Mouse (Mus musculus) hindbrain, embryonic 15.5 days (tissue): Measurements from ENCODE around the gene Cys1. TPM values are rescaled to one million over a fixed set of nuclear protein-coding genes. Genes with fewer than 3 reads are reported as not detected.
A peak's percentile ranks its signal among the peaks of the same experiment; 100 is the strongest.
"Not testable (repeated sequence)": the region's sequence is repeated elsewhere in the genome, so short reads cannot be mapped to it uniquely, and the experiment has no call there.

Experiments used
- ATAC-seq: fragments of 200-750 bp; cut with Nextera tagmentation; 2 replicates; pipeline ENCODE4 v1.8.0; 2017; ENCODE audit warnings: low read depth, moderate number of reproducible peaks, moderate TSS enrichment; ENCODE audit not compliant: low FRiP score
- H3K27ac ChIP-seq: fragments of 300-500 bp; sonication (generic); replicated peaks from 2 replicates; pipeline ENCODE4 v1.5.1; 2015; ENCODE audit warnings: mild to moderate bottlenecking, inconsistent platforms
- H3K27me3 ChIP-seq: fragments of 300-500 bp; sonication (generic); 2 replicates; pipeline ENCODE4 v1.6.1; 2015; ENCODE audit warnings: control low read depth, inconsistent platforms
- H3K36me3 ChIP-seq: fragments of 300-500 bp; sonication (generic); 2 replicates; pipeline ENCODE4 v1.6.1; 2015; ENCODE audit warnings: control low read depth, inconsistent platforms
- H3K4me1 ChIP-seq: fragments of 300-500 bp; sonication (generic); replicated peaks from 2 replicates; pipeline ENCODE4 v1.6.1; 2015; ENCODE audit warnings: control low read depth, inconsistent platforms
- H3K4me2 ChIP-seq: fragments of 300-500 bp; sonication (generic); 2 replicates; pipeline ENCODE4 v1.6.1; 2015; ENCODE audit warnings: moderate library complexity, mild to moderate bottlenecking, inconsistent platforms
- H3K4me3 ChIP-seq: fragments of 300-500 bp; sonication (generic); 2 replicates; pipeline ENCODE4 v1.5.1; 2015; ENCODE audit warnings: mild to moderate bottlenecking, inconsistent platforms
- H3K9ac ChIP-seq: fragments of 300-500 bp; sonication (generic); 2 replicates; pipeline ENCODE4 v1.6.1; 2015; ENCODE audit warnings: inconsistent platforms
- H3K9me3 ChIP-seq: fragments of 300-500 bp; sonication (generic); 2 replicates; pipeline ENCODE4 v1.6.1; 2016; ENCODE audit warnings: control low read depth, inconsistent platforms
- WGBS: fragments of 180-500 bp; shearing (Covaris S2); methylation state at CpG from one replicate; pipeline ENCODE4 v1.1.7; 2015; 5-methylcytosine and 5-hydroxymethylcytosine counted together
- polyA plus RNA-seq: library from polyadenylated mRNA; unstranded; fragments of >200 nt; fragmentation: Nextera tagmentation; extraction: Ambion mirVana; gene quantifications from 2 replicates; pipeline ENCODE4 v1.2.1, GENCODE M21; 2015

Gene Cys1
- polyA plus RNA-seq, 1 experiment from 2014 or later, result 1.6 TPM

DNA sequence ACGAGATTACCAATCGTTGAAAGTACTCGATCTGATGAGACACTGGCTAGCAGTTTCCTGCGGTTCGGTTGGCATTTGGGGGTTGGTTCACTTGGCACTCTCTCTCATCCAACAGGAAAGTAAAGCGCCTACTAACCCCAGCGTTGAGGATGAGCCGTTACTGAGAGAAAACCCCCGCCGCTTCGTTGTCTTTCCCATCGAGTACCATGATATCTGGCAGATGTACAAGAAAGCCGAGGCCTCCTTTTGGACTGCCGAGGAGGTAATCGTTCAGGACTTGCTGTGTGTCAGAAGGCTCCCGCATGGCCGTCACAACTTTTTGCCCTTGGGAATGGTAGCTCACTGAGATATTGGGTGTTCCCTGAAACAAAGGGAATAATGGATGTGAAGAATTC, 27.2 kb upstream of the Cys1 start:
- peak overlapping the region; percentile 93 for H3K4me3 ChIP-seq
- H3K9ac ChIP-seq, result peak overlapping the region; percentile 80
- H3K27ac ChIP-seq, result no peak overlapping the region
- H3K9me3 ChIP-seq, result no peaks in the 10 kb centered on the region
- peak overlapping the region; percentile 93 for H3K4me2 ChIP-seq
- peaks cover 21% of the 10 kb centered on the region for H3K4me1 ChIP-seq
- no peak for ATAC-seq
- H3K36me3 ChIP-seq, result no peaks in the 10 kb centered on the region
- WGBS, result under 1% methylated on average over 17 of the region's 17 CpGs
- H3K27me3 ChIP-seq, result peaks cover 9% of the 10 kb centered on the region

DNA sequence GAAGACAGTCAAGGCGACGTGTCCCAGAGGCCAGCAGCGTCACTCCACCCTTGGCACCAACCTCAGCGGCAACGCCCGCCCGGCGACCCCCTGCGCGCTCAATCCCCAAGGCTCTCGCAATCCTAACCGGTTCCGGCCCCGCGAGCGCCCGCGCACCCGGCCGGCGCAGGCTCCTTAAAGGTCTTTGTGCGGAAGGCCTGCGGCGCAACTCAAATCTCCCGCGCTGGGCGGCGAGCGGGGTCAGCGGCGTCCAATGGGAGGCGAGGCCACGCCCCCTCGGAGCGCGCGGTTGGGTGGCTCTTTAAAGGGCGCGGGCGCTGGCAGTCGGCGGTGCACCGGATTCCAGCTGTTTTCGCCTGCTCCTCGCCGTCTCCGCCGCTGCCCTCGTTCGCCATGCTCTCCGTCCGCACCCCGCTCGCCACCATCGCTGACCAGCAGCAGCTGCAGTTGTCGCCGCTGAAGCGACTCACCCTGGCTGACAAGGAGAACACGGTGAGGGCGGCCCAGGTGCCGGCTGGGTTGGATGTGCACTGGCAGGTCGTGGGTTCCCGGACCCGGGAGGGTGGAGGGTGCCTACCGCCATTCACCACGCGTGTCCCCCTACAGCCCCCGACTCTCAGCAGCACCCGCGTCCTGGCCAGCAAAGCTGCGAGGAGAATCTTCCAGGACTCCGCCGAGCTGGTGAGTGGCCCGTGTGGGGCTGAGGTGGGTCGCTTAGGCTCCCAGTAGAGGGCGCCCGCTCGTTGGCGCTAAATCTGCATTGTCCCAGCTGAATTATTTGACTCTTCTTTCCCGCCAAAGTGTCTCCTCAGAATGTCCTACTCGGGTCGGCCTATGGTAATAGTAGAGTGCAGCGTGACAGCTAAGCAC, 26.6 kb upstream of the Cys1 start, which contains the start of gene Rrm2:
Gene Rrm2, plus strand, starts transcription at position 288 of the 870 bp plus-strand sequence.
- peak within 1 kb of the TSS; percentile 81 for H3K27ac ChIP-seq
- H3K4me2 ChIP-seq, result peak within 1 kb of the TSS; percentile 93
- peak; percentile 89 for ATAC-seq
- peaks cover 21% of the 10 kb centered on the region for H3K4me1 ChIP-seq
- no peaks in the 10 kb centered on the region for H3K9me3 ChIP-seq
- WGBS, result 0% methylated on average over 65 of the region's 83 CpGs
- H3K9ac ChIP-seq, result peak within 1 kb of the TSS; percentile 80
- peaks cover 9% of the 10 kb centered on the region for H3K27me3 ChIP-seq
- H3K36me3 ChIP-seq, result no peaks in the 10 kb centered on the region
- peak within 1 kb of the TSS; percentile 93 for H3K4me3 ChIP-seq

DNA sequence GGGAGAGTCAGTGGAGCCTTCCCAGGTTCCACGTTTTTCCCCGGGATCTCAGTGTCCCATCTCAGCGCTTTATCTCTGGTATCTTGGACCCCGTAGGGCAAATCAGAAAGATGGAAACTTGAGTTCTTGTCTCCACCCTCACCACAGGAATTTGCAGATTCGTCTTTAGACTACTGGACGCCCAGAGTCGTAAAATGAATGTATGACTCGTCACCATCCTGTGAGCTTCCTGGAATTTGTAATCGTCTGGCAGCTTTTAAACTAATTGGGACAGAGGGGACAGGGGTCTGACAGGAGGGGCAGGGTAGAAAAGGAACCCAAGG, 25.8 kb upstream of the Cys1 start:
- Histone ChIP-seq H3K4me3 (peak overlapping the region; percentile 93), H3K4me2 (peak overlapping the region; percentile 93), H3K36me3 (no peaks in the 10 kb centered on the region), H3K4me1 (peaks cover 21% of the 10 kb centered on the region), H3K27ac (no peak overlapping the region), H3K9me3 (no peaks in the 10 kb centered on the region), H3K27me3 (peaks cover 9% of the 10 kb centered on the region), H3K9ac (no peak overlapping the region)
- ATAC-seq, result no peak
- WGBS, result under 1% methylated on average over 9 of the region's 9 CpGs

DNA sequence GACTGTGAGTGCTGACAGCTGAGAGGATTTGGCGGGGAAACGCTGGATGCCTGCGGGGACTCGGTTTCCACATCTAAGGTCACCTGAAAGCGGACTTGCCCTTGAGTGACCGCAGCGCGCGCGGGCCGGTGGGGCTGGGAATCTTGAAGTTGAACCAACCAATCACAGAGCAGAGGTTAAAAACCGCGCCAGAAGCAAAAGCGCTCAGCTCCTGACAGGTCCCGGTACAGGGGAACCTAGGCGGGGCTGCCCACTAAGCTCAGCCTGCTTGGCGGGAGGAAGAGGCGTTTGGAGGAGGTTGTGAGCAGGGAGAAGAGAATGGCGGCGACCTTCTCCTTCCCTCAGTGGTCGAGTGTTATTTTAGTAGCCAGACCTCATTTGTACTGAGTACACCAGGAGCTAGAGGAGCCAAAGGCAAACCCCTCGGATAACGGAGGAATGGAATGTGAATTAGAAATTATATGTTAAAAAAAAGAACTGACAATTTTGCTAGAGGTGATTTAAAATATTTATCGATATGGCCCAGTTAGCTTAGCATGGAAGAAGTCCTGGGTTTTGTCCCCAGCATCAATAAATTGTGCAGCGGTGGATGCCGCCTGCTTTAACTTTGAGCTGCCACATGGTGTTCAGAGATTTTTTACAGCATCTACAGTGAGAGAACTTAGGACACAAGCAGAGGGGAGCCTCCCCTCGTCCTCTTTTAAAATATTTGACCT, 25.3 kb upstream of the Cys1 start:
- H3K4me3 ChIP-seq, result peak overlapping the region; percentile 93

DNA sequence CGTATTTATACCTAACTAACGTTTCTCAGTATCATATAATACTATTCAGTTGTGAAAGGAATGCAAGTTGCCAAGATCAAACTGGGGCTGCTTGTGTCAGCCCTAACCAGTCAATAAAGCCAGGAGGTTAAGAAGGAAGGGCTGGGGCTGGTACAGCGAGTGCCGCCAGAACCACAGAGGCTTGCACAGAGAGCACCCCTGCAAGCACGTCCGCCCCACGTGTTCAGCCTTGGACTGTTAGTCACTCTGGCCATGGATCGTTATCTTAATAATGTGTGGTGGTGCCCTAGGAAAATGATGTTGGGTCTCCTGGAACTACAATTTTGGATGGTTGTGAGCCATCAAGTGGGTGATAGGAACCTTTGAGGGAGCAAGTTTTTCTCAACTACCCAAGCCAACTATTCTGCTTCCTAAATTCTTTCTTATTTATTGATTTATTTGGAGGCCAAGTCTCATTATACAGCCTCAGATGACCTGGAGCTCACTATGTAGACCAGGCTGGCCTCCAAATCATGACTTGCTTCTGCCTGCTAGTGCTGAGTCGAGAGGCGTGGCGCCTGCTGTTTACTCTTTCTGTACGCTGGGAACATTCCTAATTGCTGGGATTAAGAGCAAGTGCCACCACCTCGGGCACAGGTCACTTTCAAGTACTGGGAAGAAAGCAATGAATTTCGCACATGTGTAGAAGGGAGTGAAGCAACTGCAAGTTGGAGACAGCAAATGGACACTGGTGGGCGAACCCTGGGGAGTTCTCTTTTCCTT, 24.1 kb upstream of the Cys1 start:
- 88% methylated on average over 15 of the region's 15 CpGs for WGBS
- ATAC-seq, result no peak
- no peaks in the 10 kb centered on the region for H3K36me3 ChIP-seq
- H3K4me3 ChIP-seq, result no peak overlapping the region
- H3K9me3 ChIP-seq, result no peaks in the 10 kb centered on the region
- peaks cover 21% of the 10 kb centered on the region for H3K4me1 ChIP-seq
- no peak overlapping the region for H3K9ac ChIP-seq
- H3K27me3 ChIP-seq, result peaks cover 9% of the 10 kb centered on the region
- H3K4me2 ChIP-seq, result no peak overlapping the region
- H3K27ac ChIP-seq, result no peak overlapping the region

More for the DNA sequence above, 25.3 kb upstream of the Cys1 start:
- Histone ChIP-seq H3K36me3 (no peaks in the 10 kb centered on the region), H3K9me3 (no peaks in the 10 kb centered on the region), H3K9ac (no peak overlapping the region), H3K27me3 (peaks cover 9% of the 10 kb centered on the region), H3K4me2 (peak overlapping the region; percentile 93), H3K27ac (no peak overlapping the region), H3K4me1 (peaks cover 21% of the 10 kb centered on the region)
- ATAC-seq, result no peak
- 1% methylated on average over 27 of the region's 27 CpGs for WGBS

DNA sequence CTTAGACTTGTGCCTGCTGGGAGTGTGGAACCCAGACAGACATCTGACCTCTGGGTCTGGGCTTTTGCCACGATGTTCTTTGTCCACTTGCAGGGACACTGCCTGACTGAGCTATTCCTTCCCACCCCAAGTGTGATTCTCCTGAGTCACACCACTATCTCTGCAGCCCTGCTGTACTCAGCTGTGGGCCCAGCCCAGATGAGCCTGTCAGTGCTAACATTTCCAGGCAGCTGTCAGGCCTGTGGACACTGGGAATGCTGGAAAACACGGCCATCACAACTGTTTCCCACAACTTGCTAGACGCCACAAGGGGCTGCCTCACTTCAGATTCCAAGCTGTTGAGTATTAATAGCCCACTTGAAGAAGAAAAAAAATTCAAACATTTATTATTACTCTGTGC, 21.4 kb upstream of the Cys1 start:
- H3K36me3 ChIP-seq, result no peaks in the 10 kb centered on the region
- H3K4me1 ChIP-seq, result peaks cover 7% of the 10 kb centered on the region
- 78% methylated on average over 3 of the region's 3 CpGs for WGBS
- no peak overlapping the region for H3K4me3 ChIP-seq
- H3K27me3 ChIP-seq, result peaks cover 9% of the 10 kb centered on the region
- no peak overlapping the region for H3K27ac ChIP-seq
- H3K9ac ChIP-seq, result no peak overlapping the region
- ATAC-seq, result no peak
- no peaks in the 10 kb centered on the region for H3K9me3 ChIP-seq
- no peak overlapping the region for H3K4me2 ChIP-seq

DNA sequence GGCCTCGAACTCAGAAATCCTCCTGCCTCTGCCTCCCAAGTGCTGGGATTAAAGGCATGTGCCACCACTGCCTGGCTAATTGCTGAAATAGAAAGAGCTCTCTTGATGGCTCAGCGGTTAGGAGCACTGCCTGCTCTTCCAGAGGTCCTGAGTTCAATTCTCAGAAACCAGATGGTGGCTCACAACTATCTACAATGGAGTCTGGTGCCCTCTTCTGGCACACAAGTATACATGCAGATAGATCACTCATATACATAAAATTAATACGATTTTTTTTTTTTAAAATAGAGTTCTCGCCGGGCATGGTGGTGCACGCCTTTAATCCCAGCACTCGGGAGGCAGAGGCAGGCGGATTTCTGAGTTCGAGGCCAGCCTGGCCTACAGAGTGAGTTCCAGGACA, 20.0 kb upstream of the Cys1 start:
- not testable (repeated sequence) for H3K27ac ChIP-seq, ATAC-seq, H3K4me2 ChIP-seq, H3K36me3 ChIP-seq, H3K27me3 ChIP-seq, H3K9me3 ChIP-seq, H3K4me1 ChIP-seq, H3K9ac ChIP-seq, H3K4me3 ChIP-seq
- WGBS, result 92% methylated on average over 9 of the region's 9 CpGs

DNA sequence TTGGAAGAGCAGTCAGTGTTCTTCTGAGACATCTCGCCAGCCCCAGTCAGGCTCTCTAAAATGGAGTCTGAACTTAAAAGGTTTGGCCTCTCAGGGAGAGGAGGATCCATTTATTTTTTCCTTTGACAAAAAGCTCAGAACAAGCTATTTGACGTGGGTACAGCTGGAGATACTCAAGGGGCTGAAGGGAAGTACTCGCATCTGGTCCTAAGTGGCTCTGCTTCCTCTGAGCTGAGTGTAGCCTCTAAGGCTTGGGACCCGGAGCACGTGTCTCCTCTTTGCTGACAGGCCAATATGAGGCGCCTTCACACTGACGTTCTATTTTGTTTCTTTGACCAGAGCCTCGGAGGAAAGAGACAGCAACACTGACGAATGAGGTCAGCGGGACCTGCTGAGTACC, 18.0 kb upstream of the Cys1 start:
- Histone ChIP-seq H3K27me3 (no peaks in the 10 kb centered on the region), H3K4me1 (0 out of 2 replicates have a peak, but pooled peaks cover 3% of the 10 kb centered on the region), H3K9ac (no peak overlapping the region), H3K27ac (no peak overlapping the region), H3K36me3 (no peaks in the 10 kb centered on the region), H3K4me3 (no peak overlapping the region), H3K4me2 (no peak overlapping the region), H3K9me3 (no peaks in the 10 kb centered on the region)
- ATAC-seq, result no peak
- 66% methylated on average over 10 of the region's 10 CpGs for WGBS

DNA sequence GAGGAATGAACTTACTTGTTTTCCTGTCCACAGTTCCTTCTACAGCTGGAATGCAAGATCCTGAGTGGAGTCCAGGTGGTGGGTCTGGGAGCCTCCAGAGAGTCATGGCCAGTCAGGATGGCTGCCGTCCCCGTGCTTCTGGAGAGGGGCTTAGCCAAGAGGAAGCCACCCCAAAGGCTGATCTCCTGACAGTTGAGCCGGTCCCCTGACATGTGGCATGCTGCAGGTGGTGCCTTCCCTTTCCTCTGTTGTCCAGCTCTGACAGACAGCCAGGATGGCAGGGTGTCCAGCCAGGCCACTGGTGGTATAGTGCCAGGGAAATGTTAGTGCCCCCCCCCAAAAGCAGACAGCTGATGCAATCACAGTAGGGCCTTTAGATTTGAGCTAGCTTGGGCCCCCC, 16.9 kb upstream of the Cys1 start:
- no peaks in the 10 kb centered on the region for H3K9me3 ChIP-seq
- H3K4me2 ChIP-seq, result no peak overlapping the region
- H3K27me3 ChIP-seq, result no peaks in the 10 kb centered on the region
- no peak overlapping the region for H3K9ac ChIP-seq
- H3K4me3 ChIP-seq, result no peak overlapping the region
- 0 out of 2 replicates have a peak, but pooled peaks cover 3% of the 10 kb centered on the region for H3K4me1 ChIP-seq
- no peaks in the 10 kb centered on the region for H3K36me3 ChIP-seq
- ATAC-seq, result no peak
- 78% methylated on average over 3 of the region's 3 CpGs for WGBS
- H3K27ac ChIP-seq, result no peak overlapping the region

DNA sequence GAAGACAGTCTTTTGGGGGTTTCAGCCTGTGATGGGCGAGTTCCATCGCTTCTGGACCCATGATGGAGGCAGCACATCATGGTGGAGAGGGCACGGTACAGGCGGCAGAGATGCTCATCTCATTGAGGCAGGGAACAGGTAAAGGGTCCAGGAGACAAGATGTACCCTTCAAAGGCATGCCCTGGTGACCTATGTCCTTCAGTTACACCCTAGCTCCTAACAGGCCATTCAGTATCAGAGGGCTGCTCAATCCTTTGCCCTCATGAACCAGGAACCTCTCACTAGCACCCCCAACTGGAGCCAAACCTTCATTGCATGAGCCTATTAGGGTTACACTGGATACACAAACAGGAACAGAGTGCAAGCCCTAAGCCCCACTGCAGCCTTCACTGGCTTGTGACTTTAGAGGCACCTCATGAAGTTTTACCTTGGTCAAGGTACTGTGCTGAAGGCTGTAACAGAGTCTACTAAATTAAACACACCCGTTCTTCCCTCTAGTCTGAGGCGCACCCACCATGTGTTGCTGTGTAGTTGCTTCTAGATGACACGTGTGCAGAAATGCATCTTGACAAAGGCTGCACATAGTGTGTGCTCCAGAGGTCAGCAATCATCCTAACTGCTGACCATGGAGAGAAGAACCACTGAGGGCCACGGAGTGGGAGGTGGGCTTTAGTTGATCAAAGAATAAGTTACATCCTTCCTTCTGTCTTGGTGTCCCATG, 16.0 kb upstream of the Cys1 start:
- WGBS, result 63% methylated on average over 8 of the region's 8 CpGs
- peak; percentile 36 for ATAC-seq
- Histone ChIP-seq H3K27ac (no peak overlapping the region), H3K27me3 (no peaks in the 10 kb centered on the region), H3K4me1 (0 out of 2 replicates have a peak, but pooled peaks cover 3% of the 10 kb centered on the region), H3K4me3 (no peak overlapping the region), H3K9me3 (no peaks in the 10 kb centered on the region), H3K9ac (no peak overlapping the region), H3K4me2 (peak overlapping the region; percentile 48), H3K36me3 (no peaks in the 10 kb centered on the region)
